Mouse (Mus musculus): ENCODE results near the gene Prdm5. TPM values are rescaled to one million over a fixed set of nuclear protein-coding genes. Genes with fewer than 3 reads are reported as not detected.

Gene Prdm5
- polyA plus RNA-seq, 1 experiment, result 33.2 TPM

GRCm38 (mm10) chr6:65860609-65861008 is 81.8 kb downstream of the Prdm5 start:
- H3K27me3 ChIP-seq (ENCODE audit: control insufficient read depth, insufficient read depth, low read length, poor library complexity, severe bottlenecking), result no peaks in the 10 kb centered on the region
- no peaks in the 10 kb centered on the region for H3K36me3 ChIP-seq (ENCODE audit: control insufficient read depth, insufficient read depth, low read length, poor library complexity, severe bottlenecking)
- no peak for TF ChIP-seq EP300 (IDR thresholded peaks at IDR 0.05; ENCODE audit: insufficient read depth, low read depth, low read length)
- TF ChIP-seq POLR2A (IDR thresholded peaks at IDR 0.05; ENCODE audit: insufficient read depth, low read length), result no peak
- no peak for TF ChIP-seq CTCF (IDR thresholded peaks at IDR 0.05; ENCODE audit: low read depth, low read length)
- no peak overlapping the region for H3K27ac ChIP-seq (ENCODE audit: insufficient read depth, low read length)
- no peaks in the 10 kb centered on the region for H3K9me3 ChIP-seq (replicated peaks; ENCODE audit: control insufficient read depth, insufficient read depth, low read length, poor library complexity, severe bottlenecking)
- no peak overlapping the region for H3K9ac ChIP-seq (ENCODE audit: low read depth, poor library complexity, severe bottlenecking)
- no peak overlapping the region for H3K4me3 ChIP-seq (ENCODE audit: low read depth, low read length)
- H3K4me1 ChIP-seq (ENCODE audit: control insufficient read depth, insufficient read depth, low read length), result no peaks in the 10 kb centered on the region

DNA sequence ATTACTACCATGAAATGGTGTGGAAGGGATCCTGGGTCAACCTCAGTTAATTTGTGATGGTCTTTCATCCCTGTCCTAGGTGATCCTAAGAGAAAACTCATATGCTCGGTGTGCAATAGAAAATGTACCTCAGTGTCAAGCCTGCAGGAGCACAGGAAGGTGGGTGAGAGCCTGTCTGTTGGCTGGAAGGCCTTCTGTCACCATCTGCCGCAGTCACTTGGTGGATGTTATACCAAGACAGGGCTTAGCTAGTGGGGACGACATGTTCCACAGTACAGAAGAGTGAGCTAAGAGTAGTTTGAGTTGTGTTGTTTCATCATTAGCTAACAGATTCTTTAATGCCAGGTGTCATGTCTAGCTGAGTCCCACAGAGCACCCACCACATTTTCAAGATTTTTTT is 84.0 kb downstream of the Prdm5 start:
- Histone ChIP-seq H3K27ac (ENCODE audit: insufficient read depth, low read length) (no peak overlapping the region), H3K9ac (ENCODE audit: low read depth, poor library complexity, severe bottlenecking) (no peak overlapping the region), H3K9me3 (replicated peaks; ENCODE audit: control insufficient read depth, insufficient read depth, low read length, poor library complexity, severe bottlenecking) (no peaks in the 10 kb centered on the region), H3K27me3 (ENCODE audit: control insufficient read depth, insufficient read depth, low read length, poor library complexity, severe bottlenecking) (no peaks in the 10 kb centered on the region), H3K4me1 (ENCODE audit: control insufficient read depth, insufficient read depth, low read length) (no peaks in the 10 kb centered on the region), H3K4me3 (ENCODE audit: low read depth, low read length) (no peak overlapping the region), H3K36me3 (ENCODE audit: control insufficient read depth, insufficient read depth, low read length, poor library complexity, severe bottlenecking) (no peaks in the 10 kb centered on the region)
- TF ChIP-seq POLR2A (IDR thresholded peaks at IDR 0.05; ENCODE audit: insufficient read depth, low read length) (no peak), EP300 (IDR thresholded peaks at IDR 0.05; ENCODE audit: insufficient read depth, low read depth, low read length) (no peak), CTCF (IDR thresholded peaks at IDR 0.05; ENCODE audit: low read depth, low read length) (no peak)

- H3K27ac ChIP-seq (ENCODE audit: insufficient read depth, low read length), result no peak overlapping the region
- no peak for TF ChIP-seq CTCF (IDR thresholded peaks at IDR 0.05; ENCODE audit: low read depth, low read length)
- TF ChIP-seq EP300 (IDR thresholded peaks at IDR 0.05; ENCODE audit: insufficient read depth, low read depth, low read length), result no peak
- no peak for TF ChIP-seq POLR2A (IDR thresholded peaks at IDR 0.05; ENCODE audit: insufficient read depth, low read length)
- H3K4me3 ChIP-seq (ENCODE audit: low read depth, low read length), result no peak overlapping the region
- no peak overlapping the region for H3K9ac ChIP-seq (ENCODE audit: low read depth, poor library complexity, severe bottlenecking)
- no peaks in the 10 kb centered on the region for H3K36me3 ChIP-seq (ENCODE audit: control insufficient read depth, insufficient read depth, low read length, poor library complexity, severe bottlenecking)
- H3K4me1 ChIP-seq (ENCODE audit: control insufficient read depth, insufficient read depth, low read length), result no peaks in the 10 kb centered on the region
- H3K9me3 ChIP-seq (replicated peaks; ENCODE audit: control insufficient read depth, insufficient read depth, low read length, poor library complexity, severe bottlenecking), result no peaks in the 10 kb centered on the region
- no peaks in the 10 kb centered on the region for H3K27me3 ChIP-seq (ENCODE audit: control insufficient read depth, insufficient read depth, low read length, poor library complexity, severe bottlenecking)
These were observed 85.4 kb downstream of the Prdm5 start for GRCm38 (mm10) chr6:65864233-65864632.

GRCm38 (mm10) chr6:65864919-65865318 is 86.1 kb downstream of the Prdm5 start:
- no peaks in the 10 kb centered on the region for H3K36me3 ChIP-seq (ENCODE audit: control insufficient read depth, insufficient read depth, low read length, poor library complexity, severe bottlenecking)

GRCm38 (mm10) chr6:65865861-65866260 is 87.1 kb downstream of the Prdm5 start:
- Histone ChIP-seq H3K36me3 (ENCODE audit: control insufficient read depth, insufficient read depth, low read length, poor library complexity, severe bottlenecking) (no peaks in the 10 kb centered on the region; the same call in 1 of the 2 replicates), H3K4me1 (ENCODE audit: control insufficient read depth, insufficient read depth, low read length) (no peaks in the 10 kb centered on the region), H3K4me3 (ENCODE audit: low read depth, low read length) (no peak overlapping the region), H3K27me3 (ENCODE audit: control insufficient read depth, insufficient read depth, low read length, poor library complexity, severe bottlenecking) (no peaks in the 10 kb centered on the region), H3K27ac (ENCODE audit: insufficient read depth, low read length) (no peak overlapping the region), H3K9me3 (replicated peaks; ENCODE audit: control insufficient read depth, insufficient read depth, low read length, poor library complexity, severe bottlenecking) (no peaks in the 10 kb centered on the region), H3K9ac (ENCODE audit: low read depth, poor library complexity, severe bottlenecking) (no peak overlapping the region)
- no peak for TF ChIP-seq EP300 (IDR thresholded peaks at IDR 0.05; ENCODE audit: insufficient read depth, low read depth, low read length)
- no peak for TF ChIP-seq POLR2A (IDR thresholded peaks at IDR 0.05; ENCODE audit: insufficient read depth, low read length)
- TF ChIP-seq CTCF (IDR thresholded peaks at IDR 0.05; ENCODE audit: low read depth, low read length), result no peak

More at GRCm38 (mm10) chr6:65864919-65865318, 86.1 kb downstream of the Prdm5 start:
- no peak overlapping the region for H3K27ac ChIP-seq (ENCODE audit: insufficient read depth, low read length)
- H3K27me3 ChIP-seq (ENCODE audit: control insufficient read depth, insufficient read depth, low read length, poor library complexity, severe bottlenecking), result no peaks in the 10 kb centered on the region
- H3K9me3 ChIP-seq (replicated peaks; ENCODE audit: control insufficient read depth, insufficient read depth, low read length, poor library complexity, severe bottlenecking), result no peaks in the 10 kb centered on the region
- no peaks in the 10 kb centered on the region for H3K4me1 ChIP-seq (ENCODE audit: control insufficient read depth, insufficient read depth, low read length)
- H3K4me3 ChIP-seq (ENCODE audit: low read depth, low read length), result no peak overlapping the region
- TF ChIP-seq POLR2A (IDR thresholded peaks at IDR 0.05; ENCODE audit: insufficient read depth, low read length) (no peak), EP300 (IDR thresholded peaks at IDR 0.05; ENCODE audit: insufficient read depth, low read depth, low read length) (no peak), CTCF (IDR thresholded peaks at IDR 0.05; ENCODE audit: low read depth, low read length) (no peak)
- H3K9ac ChIP-seq (ENCODE audit: low read depth, poor library complexity, severe bottlenecking), result no peak overlapping the region

GRCm38 (mm10) chr6:65871754-65872278 is 93.0 kb downstream of the Prdm5 start:
- Histone ChIP-seq H3K9me3 (replicated peaks; ENCODE audit: control insufficient read depth, insufficient read depth, low read length, poor library complexity, severe bottlenecking) (no peaks in the 10 kb centered on the region), H3K27me3 (ENCODE audit: control insufficient read depth, insufficient read depth, low read length, poor library complexity, severe bottlenecking) (no peaks in the 10 kb centered on the region), H3K36me3 (ENCODE audit: control insufficient read depth, insufficient read depth, low read length, poor library complexity, severe bottlenecking) (no peaks in the 10 kb centered on the region; the same call in 1 of the 2 replicates), H3K4me1 (ENCODE audit: control insufficient read depth, insufficient read depth, low read length) (no peaks in the 10 kb centered on the region), H3K4me3 (ENCODE audit: low read depth, low read length) (no peak overlapping the region), H3K27ac (ENCODE audit: insufficient read depth, low read length) (no peak overlapping the region), H3K9ac (ENCODE audit: low read depth, poor library complexity, severe bottlenecking) (no peak overlapping the region)
- TF ChIP-seq CTCF (IDR thresholded peaks at IDR 0.05; ENCODE audit: low read depth, low read length), result no peak
- no peak for TF ChIP-seq POLR2A (IDR thresholded peaks at IDR 0.05; ENCODE audit: insufficient read depth, low read length)
- no peak for TF ChIP-seq EP300 (IDR thresholded peaks at IDR 0.05; ENCODE audit: insufficient read depth, low read depth, low read length)

All from ES-Bruce4 (cell line).